Mouse (Mus musculus) urinary bladder, postnatal 25 days (tissue): Measurements from ENCODE around the gene Gm3238.
"Not testable (repeated sequence)": the region's sequence is repeated elsewhere in the genome, so short reads cannot be mapped to it uniquely, and the experiment has no call there.

Experiments used
- DNase-seq: peaks from one replicate; pipeline ENCODE4 v3.0.0; 2022; ENCODE audit warnings: low spot score

Gm3238 gene

DNA sequence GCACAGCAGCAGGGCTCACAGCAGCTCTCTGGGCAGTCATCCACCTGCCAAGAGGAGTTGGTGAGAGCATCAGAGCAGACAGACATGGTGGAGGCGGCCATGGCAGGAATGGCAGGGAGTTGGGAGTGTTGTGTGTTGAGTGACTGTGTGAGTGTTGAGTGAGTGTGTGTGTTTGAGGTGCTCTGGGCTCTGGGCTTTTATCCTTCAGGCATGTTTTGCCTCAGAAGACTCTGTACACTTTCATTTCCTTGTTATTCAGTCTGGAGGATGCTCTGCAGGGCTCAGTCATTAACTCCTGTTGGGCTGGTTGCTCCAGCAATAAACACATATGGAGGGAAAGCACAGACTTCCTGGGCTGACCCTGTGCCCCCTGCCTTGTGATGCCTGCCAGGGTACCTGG lies at the start of gene Gm3238:
Gm3238 (minus strand) TSS at position 101 of the 400 bp plus-strand sequence.
- DNase-seq = not testable (repeated sequence)

DNA sequence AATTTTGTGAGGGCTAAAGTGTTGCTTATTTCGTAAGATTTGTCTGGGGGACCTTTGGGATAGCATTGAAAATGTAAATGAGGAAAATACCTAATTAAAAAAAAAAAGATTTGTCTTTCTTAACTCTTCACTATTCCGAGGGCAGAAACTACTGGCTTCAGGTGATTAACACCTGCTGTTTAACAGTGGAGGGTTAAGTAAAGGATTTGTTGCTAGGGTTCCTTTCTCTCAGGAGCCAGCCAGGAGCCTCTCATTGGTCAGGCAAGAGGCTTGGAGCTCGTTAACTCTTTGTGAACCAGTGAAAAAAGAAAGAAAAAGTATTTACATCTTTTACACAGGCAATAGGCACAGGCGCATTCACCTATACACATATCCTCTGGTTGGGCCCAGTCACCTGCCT lies 48.1 kb upstream of the Gm3238 start:
- no peak for DNase-seq

DNA sequence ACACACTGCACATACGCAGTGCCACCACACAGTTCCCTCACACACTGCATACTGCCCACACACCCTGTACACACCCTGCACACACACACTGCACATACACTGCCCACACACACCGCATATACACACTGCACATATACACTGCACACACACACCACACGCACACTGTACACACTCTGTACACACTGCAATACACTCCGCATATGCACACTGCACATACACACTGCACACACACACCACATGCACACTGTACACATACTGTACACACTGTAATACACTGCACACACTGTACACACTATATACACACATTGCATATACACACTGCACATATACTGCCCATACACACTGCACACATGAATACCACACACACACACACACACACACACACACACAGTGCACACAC lies 47.4 kb upstream of the Gm3238 start:
- DNase-seq = no peak

DNA sequence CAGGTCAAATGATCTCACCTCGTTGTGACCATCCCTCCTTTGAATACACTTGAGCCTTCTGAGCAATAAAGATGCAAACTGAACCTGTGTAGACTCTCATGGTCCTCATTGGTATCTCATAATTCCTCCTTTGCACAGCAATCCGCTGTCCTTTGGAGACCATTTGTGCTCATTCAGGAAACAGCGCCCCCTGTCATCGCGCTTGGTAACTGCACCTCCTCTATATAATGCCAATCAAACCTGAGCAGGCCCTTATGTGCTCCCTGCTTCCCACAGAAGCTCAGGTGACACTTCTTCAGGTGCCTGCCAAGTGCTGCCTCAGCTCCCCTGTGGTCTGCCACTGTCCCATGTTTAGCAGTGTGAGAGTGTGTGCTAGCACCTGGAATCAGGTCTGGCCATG lies 44.4 kb upstream of the Gm3238 start:
- no peak for DNase-seq

DNA sequence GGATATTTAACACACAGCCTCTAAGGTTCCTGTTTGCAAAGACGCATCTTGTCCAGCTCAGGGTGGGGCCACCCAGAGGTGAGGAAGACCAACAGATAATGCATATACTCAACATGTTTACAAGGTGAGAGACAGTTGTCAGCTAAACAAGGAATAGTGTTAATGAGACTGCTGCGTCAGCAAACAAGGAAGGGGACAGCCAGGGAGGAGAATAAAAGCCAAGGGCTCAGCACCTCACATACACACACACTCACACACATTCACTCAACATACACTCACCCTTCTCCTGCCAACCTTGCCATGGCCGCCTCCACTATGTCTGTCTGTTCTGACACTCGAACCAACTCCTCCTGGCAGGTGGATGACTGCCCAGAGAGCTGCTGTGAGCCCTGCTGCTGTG lies 43.3 kb upstream of the Gm3238 start, which contains the start of gene Gm2696:
Gm2696 (plus strand) TSS at position 301 of the 400 bp plus-strand sequence.
- DNase-seq = no peak

DNA sequence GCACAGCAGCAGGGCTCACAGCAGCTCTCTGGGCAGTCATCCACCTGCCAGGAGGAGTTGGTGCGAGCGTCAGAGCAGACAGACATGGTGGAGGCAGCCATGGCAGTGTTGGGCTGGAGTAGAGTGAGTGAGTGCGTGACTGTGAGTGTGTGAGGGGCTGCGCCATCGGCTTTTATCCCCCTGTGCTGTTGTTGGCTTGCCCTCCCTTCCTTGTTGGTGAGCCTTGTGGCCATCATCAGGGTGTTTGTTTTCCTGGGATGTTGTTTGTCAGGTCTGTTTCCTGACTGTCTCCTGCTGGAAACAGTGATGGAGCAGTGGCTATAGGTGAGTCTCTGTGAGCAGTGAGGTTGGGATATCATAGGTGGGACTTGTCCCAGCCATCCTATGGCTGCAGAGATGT lies 40.6 kb upstream of the Gm3238 start, which contains the start of gene Gm9507:
Gm9507 (minus strand) TSS at position 101 of the 400 bp plus-strand sequence.
- DNase-seq = no peak

DNA sequence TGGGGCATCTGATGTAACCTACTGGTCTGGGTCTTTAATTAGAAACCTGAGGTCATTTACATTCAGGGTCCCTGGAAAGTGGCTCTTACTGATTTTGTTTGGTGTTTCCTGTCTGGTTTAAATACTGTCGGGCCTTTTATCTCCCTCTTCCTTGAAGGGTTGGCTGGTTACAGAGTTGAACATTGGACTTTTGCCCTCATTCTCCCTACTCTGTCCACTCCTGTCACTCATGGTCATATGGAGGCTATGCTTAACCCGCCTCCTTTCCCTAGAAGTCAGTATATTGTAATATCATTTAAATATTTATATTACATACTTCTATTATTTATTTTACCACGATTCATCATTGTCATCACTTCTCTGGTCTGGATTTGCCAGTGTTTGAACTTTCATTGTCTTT lies 33.0 kb upstream of the Gm3238 start:
- no peak for DNase-seq

DNA sequence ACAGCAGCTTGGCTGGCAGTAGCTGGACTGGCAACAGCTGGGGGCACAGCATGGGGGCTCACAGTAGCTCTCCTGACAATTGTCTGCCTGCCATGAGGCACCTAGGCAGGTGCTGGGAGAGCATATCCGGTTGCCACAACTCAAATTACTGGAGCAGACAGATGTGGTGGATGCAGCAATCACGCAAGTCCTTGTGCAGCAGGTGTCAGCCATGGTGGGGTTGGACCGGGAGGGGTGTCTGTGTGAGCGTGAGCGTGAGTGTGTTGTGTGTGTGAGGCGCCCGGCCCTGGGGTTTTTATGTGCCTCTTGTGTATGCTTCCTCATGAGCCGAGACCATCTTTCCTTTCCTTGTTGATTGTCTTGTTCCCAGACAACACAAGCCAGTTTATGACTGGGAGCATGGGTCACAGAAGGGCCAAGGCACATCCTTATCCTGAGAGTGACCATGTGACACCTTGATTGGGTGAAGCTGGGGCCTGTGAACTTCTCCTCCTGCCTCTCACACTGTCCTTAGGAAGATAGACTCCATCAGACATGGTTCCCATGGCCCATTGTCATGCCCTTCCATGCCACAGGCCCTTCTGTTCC lies 27.9 kb upstream of the Gm3238 start, which contains the start of gene Gm19668:
Gm19668 (minus strand) TSS at position 213 of the 588 bp plus-strand sequence.
- DNase-seq = no peak

DNA sequence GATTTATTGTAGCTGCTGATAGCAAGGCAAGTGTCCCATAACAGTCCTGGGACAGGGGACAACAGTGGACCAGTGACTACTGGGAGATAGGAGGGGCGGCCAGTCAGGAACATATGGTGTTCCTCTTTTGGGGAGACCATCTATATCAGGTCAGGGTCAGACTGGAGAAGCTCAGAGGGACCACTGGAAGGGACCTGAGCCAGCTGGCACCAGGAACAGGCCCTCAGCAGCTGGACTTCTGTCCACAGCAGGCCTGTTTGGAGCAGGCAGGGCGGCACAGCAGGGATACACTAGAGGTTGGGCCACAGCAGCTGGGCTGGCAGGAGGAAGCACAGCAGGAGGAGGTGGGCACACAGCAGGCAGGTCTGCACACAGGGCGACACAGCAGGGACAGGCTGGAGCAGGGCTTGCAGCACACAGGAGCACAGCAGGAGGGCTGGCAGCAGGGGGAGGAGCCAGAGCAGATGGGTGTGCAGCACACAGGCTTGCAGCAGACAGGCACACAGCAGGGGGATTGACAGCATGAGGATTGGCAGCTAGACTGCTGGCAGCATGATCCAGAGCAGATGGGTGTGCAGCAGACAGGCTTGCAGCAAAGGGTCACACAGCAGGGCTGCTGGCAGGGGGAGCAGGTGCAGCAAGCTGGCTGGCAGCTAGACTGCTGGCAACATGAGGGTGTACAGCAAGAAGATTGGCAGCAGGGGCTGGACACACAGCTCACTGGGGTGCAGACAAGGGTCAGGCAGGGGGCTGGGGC lies 27.2 kb upstream of the Gm3238 start:
- DNase-seq = not testable (repeated sequence)

DNA sequence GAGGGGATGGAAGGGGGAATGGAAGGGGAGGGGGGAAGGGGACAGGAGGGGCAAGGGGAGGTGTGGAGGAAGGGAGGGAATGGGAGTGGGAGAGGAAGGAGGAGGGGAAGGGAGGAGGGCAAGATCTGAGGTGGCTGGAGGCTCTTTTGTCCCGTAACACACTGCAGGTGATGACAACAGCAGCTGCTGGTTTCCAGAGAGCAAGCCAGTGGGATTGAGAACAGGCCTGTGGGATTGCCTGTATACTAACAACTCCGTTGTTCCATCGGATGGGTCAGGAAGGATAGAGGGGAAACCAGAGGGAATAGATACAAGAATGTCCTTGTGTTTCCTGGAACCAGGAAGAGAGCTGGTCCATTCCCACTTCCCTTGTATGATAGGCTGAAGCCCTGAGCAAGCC lies 26.6 kb upstream of the Gm3238 start:
- DNase-seq = no peak

DNA sequence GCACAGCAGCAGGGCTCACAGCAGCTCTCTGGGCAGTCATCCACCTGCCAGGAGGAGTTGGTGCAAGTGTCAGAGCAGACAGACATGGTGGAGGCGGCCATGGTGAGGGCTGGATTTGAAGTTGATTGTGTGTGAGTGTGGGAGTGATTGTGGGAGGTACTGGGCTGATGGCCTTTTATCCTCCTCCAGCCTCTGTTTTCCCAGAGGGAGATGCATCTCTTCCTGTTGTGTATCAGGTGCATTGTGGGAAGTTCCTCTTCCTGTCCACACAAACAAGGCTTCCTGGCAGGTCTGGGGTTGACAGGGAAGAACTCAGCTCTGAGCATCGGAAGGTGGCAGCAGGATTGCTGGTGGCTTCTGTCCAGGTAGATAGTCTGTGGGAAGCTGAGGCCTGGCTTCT lies 23.9 kb upstream of the Gm3238 start, which contains the start of gene Gm9639:
Gm9639 (minus strand) TSS at position 101 of the 400 bp plus-strand sequence.
- DNase-seq = no peak

DNA sequence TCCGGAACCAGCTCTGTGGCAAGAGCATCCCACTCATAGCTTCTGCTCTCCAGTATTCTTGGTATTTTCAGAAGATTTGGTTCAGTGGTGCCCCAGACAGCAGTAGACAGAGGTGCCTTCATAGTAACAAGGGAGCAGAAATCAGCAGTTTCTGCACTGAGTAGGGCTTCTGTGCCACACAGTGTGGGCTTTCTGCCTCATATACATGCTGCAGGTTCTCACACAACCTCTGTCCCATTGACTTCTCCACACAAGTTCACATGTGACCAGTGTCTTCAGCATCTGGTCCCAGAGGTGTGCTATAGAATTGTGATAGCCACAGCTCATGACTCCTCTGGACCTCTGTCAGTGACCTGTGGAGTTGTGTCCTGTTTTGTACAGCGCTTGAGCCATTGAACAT lies 17.5 kb upstream of the Gm3238 start:
- DNase-seq = no peak

DNA sequence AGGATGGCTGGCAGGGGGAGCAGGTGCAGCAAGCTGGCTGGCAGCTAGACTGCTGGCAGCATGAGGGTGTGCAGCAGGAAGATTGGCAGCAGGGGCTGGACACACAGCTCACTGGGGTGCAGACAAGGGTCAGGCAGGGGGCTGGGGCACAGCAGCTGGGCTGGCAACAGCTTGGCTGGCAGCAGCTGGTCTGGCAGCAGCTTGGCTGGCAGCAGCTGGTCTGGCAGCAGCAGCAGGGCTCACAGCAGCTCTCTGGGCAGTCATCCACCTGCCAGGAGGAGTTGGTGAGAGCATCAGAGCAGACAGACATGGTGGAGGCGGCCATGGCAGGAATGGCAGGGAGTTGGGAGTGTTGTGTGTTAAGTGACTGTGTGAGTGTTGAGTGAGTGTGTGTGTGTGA lies 16.8 kb upstream of the Gm3238 start, which contains the start of gene Gm7137:
Gm7137 (minus strand) TSS at position 325 of the 400 bp plus-strand sequence.
- DNase-seq = not testable (repeated sequence)

DNA sequence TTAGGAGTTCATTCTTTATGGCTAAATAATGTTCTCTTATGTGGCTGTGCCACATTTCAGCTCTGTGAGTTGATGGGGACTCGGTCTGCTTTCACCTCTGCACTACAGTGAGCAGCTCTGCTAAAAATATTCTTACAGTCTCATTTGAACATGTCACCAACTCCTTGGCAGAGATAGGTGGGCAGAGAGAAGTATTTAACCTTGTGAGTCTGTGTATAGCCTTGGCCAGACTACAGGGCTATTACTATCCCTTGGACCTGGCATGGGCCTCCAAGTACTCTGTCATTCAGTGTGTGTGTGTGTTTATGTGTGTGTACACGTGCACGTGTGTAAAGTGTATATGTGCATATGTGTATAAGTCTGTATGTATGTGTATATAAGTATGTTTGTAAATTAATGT lies 12.3 kb upstream of the Gm3238 start:
- not testable (repeated sequence) for DNase-seq

DNA sequence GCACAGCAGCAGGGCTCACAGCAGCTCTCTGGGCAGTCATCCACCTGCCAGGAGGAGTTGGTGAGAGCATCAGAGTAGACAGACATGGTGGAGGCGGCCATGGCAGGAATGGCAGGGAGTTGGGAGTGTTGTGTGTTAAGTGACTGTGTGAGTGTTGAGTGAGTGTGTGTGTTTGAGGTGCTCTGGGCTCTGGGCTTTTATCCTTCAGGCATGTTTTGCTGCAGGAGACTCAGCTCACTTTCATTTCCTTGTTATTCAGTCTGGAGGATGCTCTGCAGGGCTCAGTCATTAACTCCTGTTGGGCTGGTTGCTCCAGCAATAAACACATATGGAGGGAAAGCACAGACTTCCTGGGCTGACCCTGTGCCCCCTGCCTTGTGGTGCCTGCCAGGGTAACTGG lies 11.3 kb upstream of the Gm3238 start, which contains the start of gene Gm3250:
Gm3250 (minus strand) TSS at position 101 of the 400 bp plus-strand sequence.
- not testable (repeated sequence) for DNase-seq

DNA sequence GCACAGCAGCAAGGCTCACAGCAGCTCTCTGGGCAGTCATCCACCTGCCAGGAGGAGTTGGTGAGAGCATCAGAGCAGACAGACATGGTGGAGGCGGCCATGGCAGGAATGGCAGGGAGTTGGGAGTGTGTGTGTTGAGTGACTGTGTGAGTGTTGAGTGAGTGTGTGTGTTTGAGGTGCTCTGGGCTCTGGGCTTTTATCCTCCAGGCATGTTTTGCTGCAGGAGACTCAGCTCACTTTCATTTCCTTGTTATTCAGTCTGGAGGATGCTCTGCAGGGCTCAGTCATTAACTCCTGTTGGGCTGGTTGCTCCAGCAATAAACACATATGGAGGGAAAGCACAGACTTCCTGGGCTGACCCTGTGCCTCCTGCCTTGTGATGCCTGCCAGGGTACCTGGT lies 5.7 kb upstream of the Gm3238 start, which contains the start of gene Gm7138:
Gm7138 (minus strand) TSS at position 101 of the 400 bp plus-strand sequence.
- DNase-seq = not testable (repeated sequence)

DNA sequence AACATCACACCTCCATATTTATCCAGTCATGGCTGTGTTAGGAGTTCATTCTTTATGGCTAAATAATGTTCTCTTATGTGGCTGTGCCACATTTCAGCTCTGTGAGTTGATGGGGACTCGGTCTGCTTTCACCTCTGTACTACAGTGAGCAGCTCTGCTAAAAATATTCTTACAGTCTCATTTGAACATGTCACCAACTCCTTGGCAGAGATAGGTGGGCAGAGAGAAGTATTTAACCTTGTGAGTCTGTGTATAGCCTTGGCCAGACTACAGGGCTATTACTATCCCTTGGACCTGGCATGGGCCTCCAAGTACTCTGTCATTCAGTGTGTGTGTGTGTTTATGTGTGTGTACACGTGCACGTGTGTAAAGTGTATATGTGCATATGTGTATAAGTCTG lies 1.0 kb upstream of the Gm3238 start:
- DNase-seq = not testable (repeated sequence)

DNA sequence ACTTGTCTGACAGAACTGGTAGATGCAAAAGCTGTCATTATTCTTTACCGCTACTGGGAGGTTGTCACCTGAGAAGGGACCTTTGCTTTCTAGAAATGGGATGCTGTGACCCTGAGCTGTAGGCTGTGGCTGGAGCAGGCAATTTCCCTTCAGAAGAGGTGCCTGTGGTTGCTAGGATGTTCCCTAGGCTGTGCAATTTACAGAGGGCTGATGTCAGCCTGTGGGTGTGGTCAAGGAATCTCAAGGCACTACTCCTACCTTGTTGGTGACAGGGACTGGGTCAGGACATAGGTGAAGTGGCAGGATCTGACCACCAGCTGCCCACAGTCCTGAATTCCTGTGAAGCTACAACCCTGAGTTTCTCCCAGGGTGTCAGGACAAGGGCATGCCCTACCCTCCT lies 1.4 kb downstream of the Gm3238 start:
- no peak for DNase-seq

DNA sequence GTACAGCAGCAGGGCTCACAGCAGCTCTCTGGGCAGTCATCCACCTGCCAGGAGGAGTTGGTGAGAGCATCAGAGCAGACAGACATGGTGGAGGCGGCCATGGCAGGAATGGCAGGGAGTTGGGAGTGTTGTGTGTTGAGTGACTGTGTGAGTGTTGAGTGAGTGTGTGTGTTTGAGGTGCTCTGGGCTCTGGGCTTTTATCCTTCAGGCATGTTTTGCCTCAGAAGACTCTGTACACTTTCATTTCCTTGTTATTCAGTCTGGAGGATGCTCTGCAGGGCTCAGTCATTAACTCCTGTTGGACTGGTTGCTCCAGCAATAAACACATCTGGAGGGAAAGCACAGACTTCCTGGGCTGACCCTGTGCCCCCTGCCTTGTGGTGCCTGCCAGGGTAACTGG lies 11.5 kb downstream of the Gm3238 start, which contains the start of gene Gm3233:
Gm3233 (minus strand) TSS at position 101 of the 400 bp plus-strand sequence.
- DNase-seq = not testable (repeated sequence)

DNA sequence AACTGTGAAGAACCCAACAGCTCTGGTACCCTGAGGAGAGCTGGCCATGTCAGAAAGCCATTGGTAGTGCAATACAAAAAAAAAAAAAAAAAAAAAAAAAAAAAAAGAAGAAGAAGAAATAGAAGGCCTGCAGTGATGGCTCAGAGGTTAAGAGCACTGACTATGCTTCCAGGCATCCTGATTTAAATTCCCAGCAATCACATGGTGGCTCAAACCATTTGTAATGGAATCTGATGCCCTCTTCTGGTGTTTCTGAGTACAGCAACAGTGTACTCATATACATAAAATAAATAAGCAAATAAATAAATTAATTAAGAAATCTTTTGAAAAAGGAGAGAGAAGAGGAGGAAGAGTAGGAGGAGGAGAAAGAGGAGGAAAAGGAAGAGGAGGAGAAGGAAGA lies 17.7 kb downstream of the Gm3238 start:
- DNase-seq = no peak

DNA sequence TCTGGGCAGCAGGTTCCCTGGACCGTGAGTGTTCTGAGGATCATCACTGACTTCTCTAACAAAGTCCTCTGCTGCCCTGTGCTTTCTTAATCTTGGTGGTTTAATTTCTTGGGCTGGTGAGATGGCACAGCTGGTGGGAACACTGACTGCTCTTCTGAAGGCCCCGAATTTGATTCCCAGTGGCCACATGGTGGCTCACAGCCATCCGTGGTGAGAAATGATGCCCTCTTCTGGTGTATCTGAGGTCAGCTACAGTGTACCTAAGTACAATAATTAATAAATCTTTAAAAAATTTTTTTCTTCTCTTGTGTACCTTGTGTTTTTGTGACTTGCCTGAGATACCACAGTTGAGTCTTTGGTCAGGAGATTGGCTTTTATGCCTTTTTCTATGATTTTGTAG lies 18.8 kb downstream of the Gm3238 start:
- not testable (repeated sequence) for DNase-seq

DNA sequence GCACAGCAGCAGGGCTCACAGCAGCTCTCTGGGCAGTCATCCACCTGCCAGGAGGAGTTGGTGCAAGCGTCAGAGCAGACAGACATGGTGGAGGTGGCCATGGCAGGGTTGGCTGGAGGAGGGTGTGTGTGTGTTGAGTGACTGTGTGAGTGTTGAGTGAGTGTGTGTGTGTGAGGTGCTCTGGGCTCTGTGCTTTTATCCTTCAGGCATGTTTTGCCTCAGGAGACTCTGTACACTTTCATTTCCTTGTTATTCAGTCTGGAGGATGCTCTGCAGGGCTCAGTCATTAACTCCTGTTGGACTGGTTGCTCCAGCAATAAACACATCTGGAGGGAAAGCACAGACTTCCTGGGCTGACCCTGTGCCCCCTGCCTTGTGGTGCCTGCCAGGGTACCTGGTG lies 19.9 kb downstream of the Gm3238 start, which contains the start of gene Gm9736:
Gm9736 (minus strand) TSS at position 101 of the 400 bp plus-strand sequence.
- DNase-seq = not testable (repeated sequence)

DNA sequence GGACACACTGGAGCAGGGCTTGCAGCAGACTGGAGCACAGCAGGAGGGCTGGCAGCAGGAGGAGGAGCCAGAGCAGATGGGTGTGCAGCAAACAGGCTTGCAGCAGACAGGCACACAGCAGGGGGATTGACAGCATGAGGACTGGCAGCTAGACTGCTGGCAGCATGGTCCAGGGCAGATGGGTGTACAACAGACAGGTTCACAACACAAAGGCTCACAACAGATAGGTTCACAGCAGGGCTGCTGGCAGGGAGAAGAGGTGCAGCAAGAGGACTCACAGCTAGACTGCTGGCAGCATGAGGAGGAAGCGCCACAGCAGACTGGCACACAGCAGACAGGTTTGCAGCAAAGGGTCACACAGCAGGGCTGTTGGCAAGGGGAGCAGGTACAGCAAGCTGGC lies 20.4 kb downstream of the Gm3238 start:
- DNase-seq = not testable (repeated sequence)
